Mouse (Mus musculus) liver, embryonic 12.5 days (tissue): ENCODE measurements at regions not wholly inside any gene's neighbourhood (a gene's known extent, or its start where the extent isn't known, plus 50 kb on each side); places are given as distances from the start of the nearest gene placed in this dataset.

Experiments
- ATAC-seq: fragments of 200-750 bp; cut with Nextera tagmentation; 2 replicates; pipeline ENCODE4 v1.8.0; 2017; ENCODE audit warnings: moderate number of reproducible peaks, mild to moderate bottlenecking, moderate library complexity
- H3K27ac ChIP-seq: fragments of 300-500 bp; sonication (generic); 2 replicates; pipeline ENCODE4 v1.5.1; 2016; ENCODE audit warnings: mild to moderate bottlenecking
- H3K27me3 ChIP-seq: fragments of 300-500 bp; sonication (generic); replicated peaks from 2 replicates; pipeline ENCODE4 v1.6.1; 2016; ENCODE audit warnings: mild to moderate bottlenecking, moderate library complexity
- H3K36me3 ChIP-seq: fragments of 300-500 bp; sonication (generic); 2 replicates; pipeline ENCODE4 v1.6.1; 2016; ENCODE audit warnings: mild to moderate bottlenecking, moderate library complexity
- H3K4me1 ChIP-seq: fragments of 300-500 bp; sonication (generic); 2 replicates; pipeline ENCODE4 v1.6.1; 2016
- H3K4me2 ChIP-seq: fragments of 300-500 bp; sonication (generic); 2 replicates; pipeline ENCODE4 v1.6.1; 2016; ENCODE audit warnings: mild to moderate bottlenecking, moderate library complexity
- H3K4me3 ChIP-seq: fragments of 300-500 bp; sonication (generic); 2 replicates; pipeline ENCODE4 v1.5.1; 2016; ENCODE audit warnings: mild to moderate bottlenecking, moderate library complexity
- H3K9ac ChIP-seq: fragments of 300-500 bp; sonication (generic); 2 replicates; pipeline ENCODE4 v1.6.1; 2016; ENCODE audit warnings: mild to moderate bottlenecking, moderate library complexity
- H3K9me3 ChIP-seq: fragments of 300-500 bp; sonication (generic); replicated peaks from 2 replicates; pipeline ENCODE4 v1.6.1; 2016; ENCODE audit warnings: mild to moderate bottlenecking, moderate library complexity
- WGBS: fragments of 180-500 bp; shearing (Covaris S2); methylation state at CpG from one replicate; pipeline ENCODE4 v1.1.7; 2016; ENCODE audit not compliant: insufficient replicate concordance; 5-methylcytosine and 5-hydroxymethylcytosine counted together

GRCm38 (mm10) chr8:116046859-116047258, 339.3 kb upstream of the Maf start:
- Histone ChIP-seq H3K9me3 (no peaks in the 10 kb centered on the region), H3K36me3 (no peaks in the 10 kb centered on the region), H3K27ac (no peak overlapping the region), H3K27me3 (no peaks in the 10 kb centered on the region), H3K4me2 (no peak overlapping the region), H3K9ac (no peak overlapping the region), H3K4me3 (no peak overlapping the region), H3K4me1 (no peaks in the 10 kb centered on the region)
- WGBS = 52% methylated on average over 3 of the region's 3 CpGs
- ATAC-seq = no peak

GRCm38 (mm10) chr8:116045526-116045925, 337.9 kb upstream of the Maf start:
- Histone ChIP-seq H3K27me3 (no peaks in the 10 kb centered on the region), H3K4me2 (no peak overlapping the region), H3K36me3 (no peaks in the 10 kb centered on the region), H3K9ac (no peak overlapping the region), H3K4me1 (no peaks in the 10 kb centered on the region), H3K9me3 (no peaks in the 10 kb centered on the region), H3K4me3 (no peak overlapping the region), H3K27ac (no peak overlapping the region)
- WGBS = 58% methylated on average over 3 of the region's 3 CpGs
- ATAC-seq = no peak

GRCm38 (mm10) chr8:116043381-116043780, 335.8 kb upstream of the Maf start:
- no peak overlapping the region for H3K27ac ChIP-seq
- H3K4me3 ChIP-seq = no peak overlapping the region
- H3K9ac ChIP-seq = no peak overlapping the region
- no peaks in the 10 kb centered on the region for H3K4me1 ChIP-seq
- whole genome bisulfite sequencing = 66% methylated on average over 4 of the region's 4 CpGs
- no peaks in the 10 kb centered on the region for H3K27me3 ChIP-seq
- ATAC-seq = no peak
- no peaks in the 10 kb centered on the region for H3K9me3 ChIP-seq
- H3K36me3 ChIP-seq = no peaks in the 10 kb centered on the region
- H3K4me2 ChIP-seq = no peak overlapping the region

DNA sequence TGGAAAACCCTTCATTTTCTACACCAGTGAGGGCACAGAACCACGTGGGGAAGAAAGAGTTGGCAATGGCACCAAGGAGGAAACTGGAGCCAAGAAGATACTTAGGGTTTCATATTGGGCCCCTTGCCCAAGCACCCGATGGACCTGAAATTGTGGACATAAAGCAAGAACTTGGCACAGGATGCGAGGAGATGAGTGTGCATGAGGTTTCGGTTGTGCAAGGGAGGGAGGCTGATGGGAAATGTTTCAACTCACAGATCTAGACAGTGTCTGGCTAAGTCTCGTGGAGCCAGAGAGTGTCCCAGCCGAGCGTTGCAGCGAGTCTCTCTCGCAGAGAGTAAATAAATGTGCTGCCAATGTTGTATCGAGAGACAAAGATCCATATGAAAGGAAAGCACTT, 323.4 kb upstream of the Maf start:
- no peaks in the 10 kb centered on the region for H3K27me3 ChIP-seq
- H3K9ac ChIP-seq = no peak overlapping the region
- WGBS = 71% methylated on average over 10 of the region's 10 CpGs
- ATAC-seq = no peak
- H3K4me2 ChIP-seq = no peak overlapping the region
- no peaks in the 10 kb centered on the region for H3K36me3 ChIP-seq
- no peaks in the 10 kb centered on the region for H3K4me1 ChIP-seq
- no peak overlapping the region for H3K27ac ChIP-seq
- H3K9me3 ChIP-seq = no peaks in the 10 kb centered on the region
- no peak overlapping the region for H3K4me3 ChIP-seq

DNA sequence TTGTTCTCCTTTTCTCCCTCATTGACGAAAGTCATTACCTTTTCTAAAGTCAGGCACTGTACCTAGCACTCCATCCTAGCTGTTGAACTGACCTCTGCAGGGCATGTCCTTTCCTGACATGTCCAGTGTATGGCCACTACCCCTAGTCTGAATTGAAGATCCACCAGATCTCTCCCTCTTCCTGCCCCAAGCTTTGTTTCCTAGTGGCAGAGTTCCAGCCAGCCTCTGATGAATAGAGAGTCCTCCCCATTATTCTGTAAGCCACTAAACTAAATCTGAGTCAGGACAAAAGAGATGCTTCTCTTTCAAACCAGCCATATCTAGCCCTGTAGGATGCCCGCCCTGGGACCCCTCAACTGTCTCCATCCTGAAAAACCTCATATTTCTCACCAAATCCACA, 317.7 kb upstream of the Maf start:
- 53% methylated on average over 2 of the region's 2 CpGs for WGBS
- H3K27me3 ChIP-seq = no peaks in the 10 kb centered on the region

DNA sequence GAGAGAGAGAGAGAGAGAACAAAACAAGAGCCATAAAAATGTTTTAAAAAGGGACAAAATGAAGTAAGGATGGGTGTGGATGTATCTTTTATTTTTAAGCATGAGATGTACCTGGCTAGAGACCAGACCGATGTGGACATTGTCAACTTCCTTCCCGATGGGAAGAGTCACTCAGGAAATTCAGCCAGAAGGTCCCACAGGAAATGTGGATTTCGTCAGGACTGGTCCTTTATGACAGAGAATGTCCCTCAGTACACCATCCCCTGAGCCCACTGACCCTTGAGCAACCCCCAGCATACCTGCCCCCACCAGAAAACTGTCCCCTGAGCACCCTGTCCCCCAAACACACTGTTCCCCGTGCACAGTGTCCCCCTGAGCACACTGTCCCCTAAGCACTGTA, 317.2 kb upstream of the Maf start:
- ATAC-seq = no peak
- H3K36me3 ChIP-seq = no peaks in the 10 kb centered on the region
- WGBS = 51% methylated on average over 4 of the region's 4 CpGs

More for the DNA sequence above, 317.7 kb upstream of the Maf start:
- H3K27ac ChIP-seq = no peak overlapping the region
- no peaks in the 10 kb centered on the region for H3K4me1 ChIP-seq
- no peak overlapping the region for H3K9ac ChIP-seq
- no peaks in the 10 kb centered on the region for H3K36me3 ChIP-seq
- no peak overlapping the region for H3K4me3 ChIP-seq
- H3K4me2 ChIP-seq = no peak overlapping the region
- ATAC-seq = no peak
- no peaks in the 10 kb centered on the region for H3K9me3 ChIP-seq

GRCm38 (mm10) chr8:116021691-116022090, 314.1 kb upstream of the Maf start:
- H3K9me3 ChIP-seq = no peaks in the 10 kb centered on the region
- no peak for ATAC-seq
- H3K27me3 ChIP-seq = no peaks in the 10 kb centered on the region
- H3K36me3 ChIP-seq = no peaks in the 10 kb centered on the region
- H3K4me2 ChIP-seq = no peak overlapping the region
- H3K9ac ChIP-seq = no peak overlapping the region
- no peak overlapping the region for H3K4me3 ChIP-seq
- no peaks in the 10 kb centered on the region for H3K4me1 ChIP-seq
- H3K27ac ChIP-seq = no peak overlapping the region

More for the DNA sequence above, 317.2 kb upstream of the Maf start:
- Histone ChIP-seq H3K27me3 (no peaks in the 10 kb centered on the region), H3K4me1 (no peaks in the 10 kb centered on the region), H3K9ac (no peak overlapping the region), H3K9me3 (no peaks in the 10 kb centered on the region), H3K27ac (no peak overlapping the region), H3K4me2 (no peak overlapping the region), H3K4me3 (no peak overlapping the region)

- no peaks in the 10 kb centered on the region for H3K4me1 ChIP-seq
- H3K4me2 ChIP-seq = no peak overlapping the region
- no peak overlapping the region for H3K27ac ChIP-seq
- H3K27me3 ChIP-seq = no peaks in the 10 kb centered on the region
- WGBS = 65% methylated on average over 5 of the region's 5 CpGs
- no peak for ATAC-seq
- H3K9ac ChIP-seq = no peak overlapping the region
- no peaks in the 10 kb centered on the region for H3K36me3 ChIP-seq
- H3K9me3 ChIP-seq = no peaks in the 10 kb centered on the region
- H3K4me3 ChIP-seq = no peak overlapping the region
These were observed 287.7 kb upstream of the Maf start for GRCm38 (mm10) chr8:115995320-115995719.

DNA sequence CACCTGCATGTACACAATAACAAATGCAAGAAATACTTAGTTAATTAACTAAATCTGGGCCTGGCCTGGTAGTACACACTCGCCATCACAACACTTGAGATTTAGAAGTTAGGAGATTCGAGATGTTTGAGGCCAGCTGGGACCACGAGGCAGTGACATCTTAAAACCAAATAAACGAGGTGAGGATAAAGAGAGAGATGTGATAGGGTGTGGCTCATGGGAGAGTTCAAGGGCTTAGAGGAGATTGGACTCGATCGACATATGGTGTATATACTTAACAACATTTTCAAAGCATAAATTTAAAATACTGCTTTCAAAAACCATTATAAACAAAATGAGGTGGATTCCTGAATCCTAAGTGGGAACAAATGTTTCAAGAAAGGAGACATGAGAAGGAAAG, 284.4 kb upstream of the Maf start:
- Histone ChIP-seq H3K9me3 (no peaks in the 10 kb centered on the region), H3K27ac (no peak overlapping the region), H3K36me3 (no peaks in the 10 kb centered on the region), H3K27me3 (no peaks in the 10 kb centered on the region), H3K4me2 (no peak overlapping the region), H3K4me3 (no peak overlapping the region), H3K4me1 (no peaks in the 10 kb centered on the region), H3K9ac (no peak overlapping the region)
- ATAC-seq = no peak
- 63% methylated on average over 6 of the region's 6 CpGs for WGBS

GRCm38 (mm10) chr8:115983397-115983796, 275.8 kb upstream of the Maf start:
- Histone ChIP-seq H3K36me3 (no peaks in the 10 kb centered on the region), H3K4me1 (no peaks in the 10 kb centered on the region), H3K9ac (no peak overlapping the region), H3K27me3 (no peaks in the 10 kb centered on the region), H3K4me3 (no peak overlapping the region), H3K4me2 (no peak overlapping the region), H3K9me3 (no peaks in the 10 kb centered on the region), H3K27ac (no peak overlapping the region)
- ATAC-seq = no peak
- 60% methylated on average over 6 of the region's 6 CpGs for WGBS

DNA sequence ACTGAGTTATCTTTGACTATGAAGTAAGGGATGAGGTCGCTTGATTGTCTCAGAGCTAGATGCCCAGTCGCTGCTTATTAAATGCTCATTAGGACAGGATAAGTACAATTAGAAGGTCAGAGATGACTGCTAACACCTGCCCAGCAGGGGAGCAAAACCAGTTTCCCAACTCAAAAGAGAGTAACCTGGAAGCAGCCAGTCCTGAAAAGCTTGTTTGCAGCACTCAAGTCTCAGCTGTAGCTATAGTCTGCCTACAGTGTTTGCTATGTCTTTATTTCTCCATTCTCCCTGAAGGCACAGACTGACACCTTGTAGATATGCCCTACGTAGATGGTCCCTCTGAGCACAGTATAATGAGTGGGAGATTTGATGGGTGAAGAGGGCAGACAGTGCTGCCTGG, 274.7 kb upstream of the Maf start:
- 57% methylated on average over 3 of the region's 3 CpGs for WGBS
- no peaks in the 10 kb centered on the region for H3K4me1 ChIP-seq
- no peaks in the 10 kb centered on the region for H3K9me3 ChIP-seq

GRCm38 (mm10) chr8:115981426-115981825, 273.8 kb upstream of the Maf start:
- Histone ChIP-seq H3K27me3 (no peaks in the 10 kb centered on the region), H3K27ac (no peak overlapping the region), H3K4me3 (no peak overlapping the region), H3K4me1 (no peaks in the 10 kb centered on the region), H3K9me3 (no peaks in the 10 kb centered on the region), H3K9ac (no peak overlapping the region), H3K4me2 (no peak overlapping the region), H3K36me3 (no peaks in the 10 kb centered on the region)
- no peak for ATAC-seq
- whole genome bisulfite sequencing = 54% methylated on average over 7 of the region's 7 CpGs

More for the DNA sequence above, 274.7 kb upstream of the Maf start:
- Histone ChIP-seq H3K27me3 (no peaks in the 10 kb centered on the region), H3K4me3 (no peak overlapping the region), H3K9ac (no peak overlapping the region), H3K36me3 (no peaks in the 10 kb centered on the region), H3K27ac (no peak overlapping the region), H3K4me2 (no peak overlapping the region)
- no peak for ATAC-seq

GRCm38 (mm10) chr8:115980616-115981015, 273.0 kb upstream of the Maf start:
- no peaks in the 10 kb centered on the region for H3K4me1 ChIP-seq
- no peaks in the 10 kb centered on the region for H3K36me3 ChIP-seq
- no peak overlapping the region for H3K4me2 ChIP-seq
- no peaks in the 10 kb centered on the region for H3K9me3 ChIP-seq
- no peak overlapping the region for H3K9ac ChIP-seq
- no peaks in the 10 kb centered on the region for H3K27me3 ChIP-seq
- no peak for ATAC-seq
- 64% methylated on average over 3 of the region's 3 CpGs for WGBS
- H3K4me3 ChIP-seq = no peak overlapping the region
- no peak overlapping the region for H3K27ac ChIP-seq
